Mouse (Mus musculus) forebrain, embryonic 16.5 days (tissue): ENCODE data around the gene Stap1. TPM values are rescaled to one million over a fixed set of nuclear protein-coding genes. Genes with fewer than 3 reads are reported as not detected.
A peak's percentile ranks its signal among the peaks of the same experiment; 100 is the strongest.

Experiments
- ATAC-seq: fragments of 200-750 bp; cut with Nextera tagmentation; 2 replicates; pipeline ENCODE4 v1.8.0; 2017; ENCODE audit warnings: mild to moderate bottlenecking, moderate library complexity
- H3K27ac ChIP-seq: fragments of 300-500 bp; sonication (generic); 2 replicates; pipeline ENCODE4 v1.5.1; 2014; ENCODE audit warnings: low read length, control low read depth
- H3K27me3 ChIP-seq: fragments of 300-500 bp; sonication (generic); replicated peaks from 2 replicates; pipeline ENCODE4 v1.6.1; 2014; ENCODE audit warnings: low read length; ENCODE audit not compliant: control insufficient read depth, insufficient read depth
- H3K36me3 ChIP-seq: fragments of 300-500 bp; sonication (generic); 2 replicates; pipeline ENCODE4 v1.6.1; 2014; ENCODE audit not compliant: control insufficient read depth, insufficient read depth
- H3K4me1 ChIP-seq: fragments of 300-500 bp; sonication (generic); replicated peaks from 2 replicates; pipeline ENCODE4 v1.6.1; 2014; ENCODE audit warnings: low read length; ENCODE audit not compliant: control insufficient read depth, insufficient read depth
- H3K4me2 ChIP-seq: fragments of 300-500 bp; sonication (generic); 2 replicates; pipeline ENCODE4 v1.6.1; 2014; ENCODE audit warnings: mild to moderate bottlenecking, low read length, control low read depth
- H3K4me3 ChIP-seq: fragments of 300-500 bp; sonication (generic); replicated peaks from 2 replicates; pipeline ENCODE4 v1.5.1; 2014; ENCODE audit warnings: mild to moderate bottlenecking, low read length, control low read depth
- H3K9ac ChIP-seq: fragments of 300-500 bp; sonication (generic); replicated peaks from 2 replicates; pipeline ENCODE4 v1.6.1; 2014; ENCODE audit warnings: low read depth, low read length, control low read depth
- H3K9me3 ChIP-seq: fragments of 300-500 bp; sonication (generic); 2 replicates; pipeline ENCODE4 v1.6.1; 2016; ENCODE audit warnings: low read length; ENCODE audit not compliant: control insufficient read depth
- WGBS: fragments of 180-500 bp; shearing (Covaris S2); extraction: QIAGEN DNeasy Blood & Tissue Kit; methylation state at CpG from one replicate; pipeline ENCODE4 v1.1.7; 2014; 5-methylcytosine and 5-hydroxymethylcytosine counted together
- polyA plus RNA-seq: library from polyadenylated mRNA; unstranded; fragments of >200 nt; fragmentation: Nextera tagmentation; extraction: Ambion mirVana; gene quantifications from 2 replicates; pipeline ENCODE4 v1.2.1, GENCODE M21; 2015

Stap1 gene
- 0.32 and 0.37 TPM in 2 replicates for polyA plus RNA-seq

DNA sequence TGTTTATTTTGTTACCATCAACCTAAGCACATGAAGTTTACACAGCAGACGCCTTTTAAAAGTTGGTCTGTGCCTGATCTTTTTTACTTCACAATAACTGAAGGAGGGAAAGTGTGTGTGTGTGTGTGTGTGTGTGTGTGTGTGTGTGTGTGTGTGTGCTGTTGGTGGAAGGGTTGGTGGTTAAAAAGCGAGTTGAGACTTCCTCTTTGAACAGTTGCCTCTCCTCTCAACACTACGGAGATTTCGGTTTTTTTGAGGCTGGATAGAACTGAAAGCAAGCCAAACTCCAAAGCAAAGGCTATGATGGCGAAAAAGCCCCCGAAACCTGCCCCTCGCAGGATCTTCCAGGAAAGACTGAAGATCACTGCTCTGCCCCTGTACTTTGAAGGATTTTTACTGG lies at the start of gene Stap1:
Stap1 (plus strand) TSS at position 209 of the 400 bp plus-strand sequence.
- H3K36me3 ChIP-seq, result no peaks in the 10 kb centered on the region
- ATAC-seq, result no peak
- H3K4me2 ChIP-seq, result no peak within 1 kb of the TSS
- no peaks in the 10 kb centered on the region for H3K27me3 ChIP-seq
- H3K4me3 ChIP-seq, result no peak within 1 kb of the TSS
- H3K9ac ChIP-seq, result no peak within 1 kb of the TSS
- H3K4me1 ChIP-seq, result 0 out of 2 replicates have a peak, but pooled peaks cover 2% of the 10 kb centered on the region
- no peaks in the 10 kb centered on the region for H3K9me3 ChIP-seq
- 83% methylated on average over 7 of the region's 7 CpGs for WGBS
- no peak within 1 kb of the TSS for H3K27ac ChIP-seq

DNA sequence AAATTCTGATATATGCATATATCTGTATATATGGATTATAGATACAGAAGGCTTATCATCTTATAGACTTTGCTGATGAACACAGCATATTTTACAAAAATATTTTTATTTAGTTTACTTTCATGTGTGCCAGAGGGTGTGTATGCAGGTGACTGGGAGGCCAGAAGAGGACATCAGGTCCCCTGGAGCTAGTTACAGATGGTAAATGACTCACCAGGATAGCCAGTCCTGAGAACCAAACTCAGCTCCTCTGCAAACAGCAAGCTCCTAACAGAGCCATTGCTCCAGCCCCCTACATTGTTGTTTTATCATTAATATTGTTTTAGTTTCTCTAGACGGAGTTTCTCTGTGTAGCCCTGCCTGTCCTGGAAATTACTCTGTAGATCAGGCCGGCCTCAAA lies 41.7 kb upstream of the Stap1 start:
- H3K27ac ChIP-seq, result no peak overlapping the region
- H3K36me3 ChIP-seq, result peaks cover 9% of the 10 kb centered on the region

DNA sequence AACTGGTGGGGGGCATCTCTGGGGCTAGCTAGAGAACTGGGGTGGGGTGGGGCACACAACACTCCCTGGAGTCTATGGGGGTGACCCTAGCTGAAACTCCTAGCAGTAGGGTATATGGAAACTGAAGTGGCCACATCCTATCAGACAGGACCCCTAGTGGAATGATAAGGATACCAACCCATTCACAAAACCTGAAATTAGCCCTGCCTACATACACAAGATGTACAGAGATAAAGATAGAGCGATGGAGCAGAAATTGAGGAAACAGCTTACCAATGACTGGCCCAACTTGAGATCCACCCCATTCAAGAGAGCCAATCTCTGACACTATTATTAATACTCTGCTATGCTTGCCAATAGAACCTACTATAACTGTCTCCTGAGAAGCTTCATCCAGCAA lies 8.0 kb upstream of the Stap1 start:
- ATAC-seq, result no peak
- Histone ChIP-seq H3K4me1 (peaks cover 17% of the 10 kb centered on the region), H3K27ac (no peak overlapping the region), H3K9me3 (no peaks in the 10 kb centered on the region), H3K27me3 (no peaks in the 10 kb centered on the region), H3K36me3 (no peaks in the 10 kb centered on the region), H3K9ac (no peak overlapping the region), H3K4me3 (no peak overlapping the region), H3K4me2 (peak overlapping the region; percentile 31)
- WGBS, result 95% methylated on average over 1 of the region's 1 CpGs

More for the DNA sequence above, 41.7 kb upstream of the Stap1 start:
- WGBS, result 88% methylated on average over 2 of the region's 2 CpGs
- ATAC-seq, result no peak
- H3K4me3 ChIP-seq, result no peak overlapping the region
- no peaks in the 10 kb centered on the region for H3K4me1 ChIP-seq
- no peak overlapping the region for H3K4me2 ChIP-seq
- no peaks in the 10 kb centered on the region for H3K27me3 ChIP-seq
- H3K9ac ChIP-seq, result no peak overlapping the region
- H3K9me3 ChIP-seq, result no peaks in the 10 kb centered on the region

DNA sequence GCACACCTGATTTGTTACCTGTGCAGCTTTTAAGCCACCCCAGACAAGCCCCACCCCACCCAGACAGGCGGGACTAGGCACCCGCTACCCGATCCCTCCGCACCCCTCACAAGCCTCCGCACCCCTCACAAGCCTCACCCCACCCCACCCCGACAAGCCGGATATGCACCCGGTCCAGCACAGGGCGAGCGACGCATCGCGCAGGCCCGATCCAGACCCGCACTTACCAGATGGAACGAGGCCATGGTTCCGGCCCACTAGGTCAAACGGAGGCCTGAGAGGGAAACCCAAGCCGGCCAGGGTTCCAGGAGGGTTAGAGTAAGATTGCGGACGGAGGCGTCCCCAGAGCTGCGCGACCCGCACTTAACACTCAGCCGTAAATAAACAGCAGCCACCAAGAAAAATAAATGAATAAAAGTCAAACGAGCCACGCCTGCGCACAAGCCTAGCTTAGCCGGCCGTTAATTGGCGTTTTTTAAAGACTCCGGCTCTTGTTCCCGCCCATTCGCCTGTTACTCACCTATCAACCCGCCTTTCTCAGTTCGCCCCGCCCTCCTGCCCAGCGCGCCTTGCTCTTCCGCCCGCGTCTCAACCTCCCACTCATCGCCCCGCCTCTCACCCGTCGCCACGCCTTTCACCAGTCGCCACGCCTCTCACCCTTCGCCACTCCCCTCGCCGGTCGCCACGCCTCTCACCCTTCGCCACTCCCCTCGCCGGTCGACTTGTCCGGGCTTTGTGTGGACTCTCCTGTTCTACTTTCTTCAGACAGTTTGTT lies 6.3 kb upstream of the Stap1 start, which contains the start of gene Cenpc1:
Cenpc1 (minus strand) TSS at position 483 of the 775 bp plus-strand sequence.
- peak within 1 kb of the TSS; percentile 75 for H3K9ac ChIP-seq
- no peaks in the 10 kb centered on the region for H3K36me3 ChIP-seq
- H3K4me3 ChIP-seq, result peak within 1 kb of the TSS; percentile 95
- peak; percentile 94 for ATAC-seq
- peaks cover 17% of the 10 kb centered on the region for H3K4me1 ChIP-seq
- H3K27me3 ChIP-seq, result no peaks in the 10 kb centered on the region
- WGBS, result under 1% methylated on average over 59 of the region's 60 CpGs
- peak within 1 kb of the TSS; percentile 91 for H3K27ac ChIP-seq
- no peaks in the 10 kb centered on the region for H3K9me3 ChIP-seq
- peak within 1 kb of the TSS; percentile 51 for H3K4me2 ChIP-seq

DNA sequence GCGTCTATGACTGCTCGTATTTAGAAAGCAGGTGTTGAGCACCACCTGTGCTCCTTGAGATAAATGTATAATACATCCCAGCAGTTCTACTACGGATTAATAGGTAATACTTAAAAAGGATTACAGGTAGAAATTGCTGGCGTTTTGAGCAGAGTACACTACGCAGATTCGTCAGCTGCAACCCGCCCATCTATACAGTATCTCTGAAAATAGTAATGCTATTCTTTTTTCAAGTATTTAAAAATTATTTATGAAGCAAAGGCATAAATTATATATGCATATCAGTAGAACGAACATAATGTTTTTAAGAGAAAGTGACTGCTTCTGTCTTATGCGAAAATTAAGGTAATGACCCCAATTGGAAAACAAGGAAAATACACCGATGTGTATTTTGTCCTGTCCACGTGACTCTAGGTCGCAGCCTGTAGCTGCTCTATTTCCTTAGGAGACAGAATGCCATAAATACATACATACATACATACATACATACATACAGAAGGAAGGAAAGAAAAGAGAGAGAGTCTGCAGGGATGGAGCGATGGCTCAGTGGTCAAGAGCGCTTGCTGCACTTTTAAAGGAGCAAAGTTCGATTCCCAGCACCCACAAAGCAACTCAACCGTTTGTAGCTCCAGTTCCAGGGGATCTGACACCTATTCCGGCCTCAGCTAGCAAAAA lies 5.5 kb upstream of the Stap1 start:
- WGBS, result under 1% methylated on average over 17 of the region's 17 CpGs
- Histone ChIP-seq H3K27me3 (no peaks in the 10 kb centered on the region), H3K9ac (peak overlapping the region; percentile 44; the same call in 1 of the 2 replicates), H3K4me1 (peaks cover 17% of the 10 kb centered on the region), H3K9me3 (no peaks in the 10 kb centered on the region), H3K4me2 (peak overlapping the region; percentile 51), H3K27ac (peak overlapping the region; percentile 37), H3K36me3 (no peaks in the 10 kb centered on the region), H3K4me3 (peak overlapping the region; percentile 95)
- ATAC-seq, result peak; percentile 70

DNA sequence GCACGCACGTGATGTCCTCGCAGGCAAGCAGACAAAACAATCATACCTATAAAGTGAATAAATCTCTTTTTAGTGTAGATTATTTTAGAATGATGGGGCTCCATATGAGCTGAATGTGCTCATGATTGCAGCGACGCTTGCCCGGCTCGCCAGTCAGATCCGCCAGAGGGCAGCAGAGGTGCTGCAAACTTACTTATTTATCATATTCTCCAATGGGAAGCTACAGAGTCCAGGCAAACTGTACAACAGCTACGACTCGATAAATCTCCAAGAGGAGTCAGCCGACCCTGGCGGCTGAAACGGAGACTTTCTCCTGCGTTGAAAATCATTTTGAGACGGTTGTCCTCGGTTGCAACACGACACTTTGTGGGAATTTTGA lies 5.0 kb upstream of the Stap1 start:
- Histone ChIP-seq H3K4me2 (peak overlapping the region; percentile 51), H3K27ac (peak overlapping the region; percentile 26; the same call in 1 of the 2 replicates), H3K36me3 (no peaks in the 10 kb centered on the region), H3K4me1 (peaks cover 17% of the 10 kb centered on the region), H3K9ac (peak overlapping the region; percentile 44), H3K4me3 (peak overlapping the region; percentile 95), H3K27me3 (no peaks in the 10 kb centered on the region), H3K9me3 (no peaks in the 10 kb centered on the region)
- WGBS, result under 1% methylated on average over 17 of the region's 17 CpGs
- peak; percentile 31 for ATAC-seq

DNA sequence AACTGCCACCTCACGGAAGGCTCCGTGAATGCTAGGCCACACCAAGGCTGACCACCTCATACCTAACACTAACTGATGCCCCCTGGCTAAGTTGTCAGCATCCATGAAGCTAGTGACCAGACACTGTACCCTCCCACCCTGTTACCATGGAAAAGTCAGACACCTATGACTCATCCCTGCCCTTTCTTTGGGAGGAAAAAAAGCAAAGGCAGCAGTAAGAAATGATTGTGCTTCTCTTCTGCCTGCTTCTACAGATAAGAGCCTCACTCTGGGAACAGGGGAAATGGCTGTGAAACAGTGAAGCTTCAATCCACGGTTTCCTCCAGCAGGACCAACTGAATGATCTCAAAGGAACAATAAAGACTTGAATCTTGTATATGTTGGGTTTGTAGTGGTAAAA lies 3.1 kb upstream of the Stap1 start:
- 92% methylated on average over 3 of the region's 3 CpGs for WGBS

DNA sequence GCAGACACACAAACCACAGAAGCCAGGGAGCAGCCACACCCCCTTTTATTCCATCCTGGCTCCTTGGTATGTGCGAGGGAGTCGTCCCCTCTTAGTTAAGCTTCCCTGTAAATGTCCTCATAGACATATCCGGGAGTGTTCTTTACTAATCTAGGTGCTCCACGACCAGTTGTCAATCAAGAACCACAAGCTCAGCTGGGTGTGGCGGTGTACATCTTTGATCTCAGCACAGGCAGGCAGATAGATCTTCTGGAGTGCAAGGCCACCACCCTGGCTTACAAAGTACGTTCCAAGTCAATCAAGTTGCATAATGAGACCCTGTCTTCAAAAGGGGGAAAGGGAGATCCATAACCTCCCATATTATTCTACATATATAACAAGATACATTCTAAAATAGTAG lies 2.4 kb upstream of the Stap1 start:
- Histone ChIP-seq H3K27me3 (no peaks in the 10 kb centered on the region), H3K4me2 (no peak overlapping the region), H3K4me1 (peaks cover 10% of the 10 kb centered on the region), H3K9ac (no peak overlapping the region), H3K4me3 (no peak overlapping the region), H3K27ac (no peak overlapping the region), H3K9me3 (no peaks in the 10 kb centered on the region), H3K36me3 (no peaks in the 10 kb centered on the region)
- WGBS, result 76% methylated on average over 6 of the region's 6 CpGs
- ATAC-seq, result no peak

More for the DNA sequence above, 3.1 kb upstream of the Stap1 start:
- Histone ChIP-seq H3K4me1 (peaks cover 16% of the 10 kb centered on the region), H3K4me2 (no peak overlapping the region), H3K9me3 (no peaks in the 10 kb centered on the region), H3K27me3 (no peaks in the 10 kb centered on the region), H3K36me3 (no peaks in the 10 kb centered on the region), H3K4me3 (no peak overlapping the region), H3K9ac (no peak overlapping the region), H3K27ac (no peak overlapping the region)
- no peak for ATAC-seq

DNA sequence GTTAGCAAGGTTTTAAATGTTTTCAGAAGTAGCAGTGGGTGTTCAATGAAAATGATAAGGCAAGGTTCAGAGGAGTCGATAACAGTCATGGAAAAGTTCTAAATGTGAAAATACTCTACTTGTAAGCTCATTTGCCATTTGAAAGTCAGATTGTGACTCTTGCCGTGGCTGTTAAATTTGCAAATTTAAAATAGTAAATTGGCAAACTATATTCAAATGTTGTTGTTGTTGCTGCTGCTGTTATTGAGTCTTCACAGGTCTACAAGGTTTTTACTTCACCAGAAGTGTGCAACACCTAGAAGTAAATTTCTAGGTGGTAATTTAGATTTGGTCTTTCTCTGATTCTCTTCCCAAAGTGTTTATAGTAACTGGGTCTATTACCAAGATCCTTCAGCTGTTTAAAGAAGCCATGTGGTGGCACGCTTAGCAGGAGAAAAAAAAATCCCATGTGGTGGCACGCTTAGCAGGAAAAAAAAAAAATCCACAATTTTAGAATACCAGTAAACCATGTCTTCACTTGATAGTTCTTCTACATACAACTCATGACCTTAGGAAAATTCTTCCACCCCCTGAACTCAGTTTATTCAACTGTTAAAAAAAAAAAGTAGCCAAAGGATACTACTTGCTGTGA lies 1.3 kb downstream of the Stap1 start:
- Histone ChIP-seq H3K36me3 (no peaks in the 10 kb centered on the region), H3K27me3 (no peaks in the 10 kb centered on the region), H3K27ac (no peak overlapping the region), H3K4me1 (no peaks in the 10 kb centered on the region), H3K4me2 (no peak overlapping the region), H3K9me3 (no peaks in the 10 kb centered on the region), H3K9ac (no peak overlapping the region), H3K4me3 (no peak overlapping the region)
- no peak for ATAC-seq
- WGBS, result 88% methylated on average over 4 of the region's 4 CpGs
